Mouse (Mus musculus) thymus, postnatal 10 days (tissue): ENCODE data around the gene Slc25a51.
"Not testable (repeated sequence)": the region's sequence is repeated elsewhere in the genome, so short reads cannot be mapped to it uniquely, and the experiment has no call there.

Experiments
- DNase-seq, 2 experiments: peaks; one replicate each; pipeline ENCODE4 v3.0.0; 2021; ENCODE audit warnings: low spot score in 2 of 2

Slc25a51 gene

DNA sequence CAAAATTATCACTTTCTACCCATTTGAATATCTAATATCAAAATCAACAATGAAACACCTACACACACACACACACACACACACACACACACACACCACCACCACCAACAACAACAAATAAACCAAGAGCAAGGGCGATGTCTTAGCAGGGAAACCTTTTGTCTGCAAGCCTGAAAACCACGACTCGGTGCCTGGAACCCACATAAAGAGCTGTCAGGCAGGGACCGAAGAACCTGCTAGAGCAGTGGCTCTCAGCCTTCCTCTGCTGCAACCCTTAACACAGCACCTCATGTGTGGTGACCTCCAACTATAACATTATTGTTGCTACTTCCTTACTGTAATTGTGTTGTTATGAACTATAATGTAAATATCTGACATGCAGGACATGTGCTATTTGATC, 6.3 kb downstream of the Slc25a51 start:
- no peak for DNase-seq

DNA sequence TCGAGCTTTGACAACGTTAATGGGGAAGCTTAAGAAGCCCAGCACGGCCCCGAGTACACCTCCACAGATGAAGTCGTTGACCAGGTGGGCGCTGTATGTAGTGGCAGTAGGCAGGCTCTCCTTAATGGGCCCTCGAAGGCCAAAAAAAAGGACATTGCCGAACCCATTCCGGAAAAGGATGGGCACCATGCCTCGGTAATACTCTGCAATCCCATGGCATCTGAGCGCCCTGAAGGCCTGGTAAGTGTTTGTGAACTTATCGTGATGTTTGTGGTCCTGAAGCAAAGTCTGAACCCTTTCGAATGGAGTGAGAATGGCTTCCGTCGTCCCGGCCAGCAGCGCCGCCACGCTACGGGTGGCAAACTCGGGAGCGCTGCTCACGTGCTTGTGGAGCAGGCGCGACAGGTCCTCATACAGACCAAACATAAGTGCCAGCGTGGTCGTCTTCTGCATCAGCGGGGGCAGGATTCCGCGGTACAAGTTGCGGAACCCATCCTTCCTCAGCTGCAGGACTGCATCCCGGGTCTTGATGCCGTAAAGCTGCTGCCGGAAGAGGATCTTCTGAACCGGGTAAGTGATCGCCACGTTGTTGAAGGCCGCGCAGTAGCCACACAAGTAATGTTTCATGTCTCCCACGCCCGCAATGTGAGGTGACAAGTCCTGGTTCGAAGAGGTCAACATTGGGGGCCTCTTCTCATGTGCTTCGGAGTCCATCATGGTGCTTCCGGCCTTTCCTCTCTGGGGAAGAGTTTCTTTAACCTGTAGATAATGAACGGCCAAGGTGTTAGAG, 8.9 kb downstream of the Slc25a51 start:
- no peak for DNase-seq

DNA sequence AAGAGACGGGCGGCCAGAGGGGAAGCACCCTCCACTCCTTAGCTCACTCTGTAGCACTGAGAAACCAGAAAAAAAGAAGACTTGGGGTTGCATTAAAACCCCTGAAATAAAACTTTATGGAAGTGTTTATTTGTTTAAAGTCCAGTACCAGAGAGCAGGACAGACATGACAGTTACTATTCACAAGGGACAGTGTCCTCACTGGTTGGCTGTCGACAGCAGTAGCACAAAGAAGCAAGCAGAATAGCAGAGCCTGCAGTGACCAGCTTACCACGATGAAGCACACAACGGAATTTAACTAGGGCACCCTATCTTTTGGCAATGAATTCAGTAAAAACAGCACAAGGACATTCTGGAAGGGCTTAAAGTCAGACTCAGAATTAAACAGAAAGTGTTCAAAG, 10.3 kb downstream of the Slc25a51 start:
- not testable (repeated sequence) for DNase-seq

DNA sequence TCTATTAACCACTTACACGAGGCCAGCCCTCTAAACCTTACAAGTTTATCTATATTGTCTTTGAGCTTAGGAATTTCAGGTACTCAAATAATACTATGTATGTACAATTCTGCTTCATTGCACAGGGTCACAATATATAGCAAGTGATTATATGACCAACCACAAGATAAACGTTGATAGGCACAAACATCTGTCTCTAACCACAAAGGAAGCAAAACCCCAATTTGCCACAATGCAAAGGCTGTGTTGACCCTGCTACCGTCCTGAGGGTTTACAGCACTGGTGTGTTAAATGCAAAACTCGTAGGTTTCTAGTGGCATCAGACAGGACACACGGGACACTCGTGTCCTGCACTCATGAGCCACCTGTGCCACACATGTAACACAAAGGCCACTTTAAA, 12.4 kb downstream of the Slc25a51 start:
- not testable (repeated sequence) for DNase-seq

DNA sequence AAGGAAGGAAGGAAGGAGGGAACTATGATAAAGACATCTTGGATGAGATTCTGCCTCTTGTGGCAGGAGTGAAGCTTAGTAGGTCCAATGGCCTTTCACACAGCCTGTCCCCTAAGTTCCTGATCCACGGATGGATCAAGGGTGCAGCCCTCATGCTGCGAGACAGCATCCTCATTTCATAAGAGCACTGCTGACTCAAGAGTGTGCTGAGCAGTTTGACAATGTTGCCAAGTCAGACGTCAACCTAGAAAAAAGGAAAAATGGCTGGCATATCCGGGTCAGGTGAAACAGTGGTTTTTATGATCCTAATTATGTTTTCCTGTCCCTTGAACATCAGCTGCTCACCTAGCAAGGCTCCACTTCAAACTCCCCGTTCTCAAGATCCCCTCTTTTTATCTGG, 14.9 kb downstream of the Slc25a51 start:
- DNase-seq = no peak

DNA sequence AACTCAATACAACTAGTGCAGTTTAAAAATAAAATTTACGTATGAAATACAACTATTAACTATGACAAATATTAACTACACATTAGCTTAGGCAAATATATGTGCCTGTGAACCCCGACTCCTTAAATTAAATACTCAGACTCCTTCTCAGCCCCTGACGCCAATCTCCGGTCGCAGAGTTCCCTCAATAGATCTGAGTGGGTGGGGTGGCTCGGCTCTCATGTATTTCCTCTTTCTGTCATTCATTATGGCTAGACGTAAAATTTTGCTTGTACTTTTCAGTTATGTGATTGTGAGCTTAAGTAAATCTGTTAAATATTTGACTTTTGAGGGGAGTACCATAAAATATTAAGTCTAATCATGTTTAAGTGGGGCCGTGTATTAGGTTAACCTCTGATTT, 15.6 kb downstream of the Slc25a51 start:
- DNase-seq = no peak

- DNase-seq = no peak
Measured at GRCm38 (mm10) chr4:45392572-45392971, 16.0 kb downstream of the Slc25a51 start.

DNA sequence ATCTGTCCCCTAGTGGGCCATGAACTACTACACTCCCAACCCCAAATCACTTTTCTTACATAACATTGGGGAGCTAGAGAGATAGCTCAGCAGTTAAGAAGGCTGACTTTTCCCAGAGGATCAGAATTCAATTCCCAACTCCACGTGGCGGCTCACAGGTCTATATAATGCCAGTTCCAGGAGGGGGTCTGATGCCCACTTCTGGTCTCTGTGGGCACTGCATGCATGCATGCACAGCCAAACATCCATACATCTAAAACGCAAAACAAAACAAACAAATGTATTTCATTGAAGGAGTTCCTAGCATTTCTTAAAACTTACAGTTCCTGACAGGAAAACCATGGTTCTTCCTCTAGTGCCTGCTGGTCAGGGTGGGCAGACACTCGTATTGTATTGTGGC, 16.5 kb downstream of the Slc25a51 start:
- DNase-seq = no peak

- not testable (repeated sequence) for DNase-seq
Measured at GRCm38 (mm10) chr4:45387296-45387695, 21.3 kb downstream of the Slc25a51 start.

DNA sequence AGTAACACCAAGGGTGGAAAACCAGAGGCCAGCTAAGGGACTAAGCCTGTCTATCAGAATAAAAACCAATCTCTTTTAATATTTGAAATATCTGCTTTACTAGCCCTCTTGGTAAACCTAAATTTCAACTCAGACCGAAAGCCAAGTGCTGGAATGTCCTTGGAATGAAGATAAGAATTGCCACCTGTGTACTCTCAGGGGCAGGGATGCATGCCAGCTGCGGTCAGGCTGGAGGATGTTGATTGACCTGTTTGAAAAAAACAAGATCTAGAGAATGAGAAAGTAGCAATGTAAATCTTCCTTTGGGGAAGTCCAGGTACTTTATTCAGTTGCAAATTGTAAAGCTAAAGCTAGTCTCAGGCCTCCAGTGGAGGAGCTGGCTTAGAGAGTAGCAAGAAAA, 26.4 kb downstream of the Slc25a51 start:
- not testable (repeated sequence) for DNase-seq

DNA sequence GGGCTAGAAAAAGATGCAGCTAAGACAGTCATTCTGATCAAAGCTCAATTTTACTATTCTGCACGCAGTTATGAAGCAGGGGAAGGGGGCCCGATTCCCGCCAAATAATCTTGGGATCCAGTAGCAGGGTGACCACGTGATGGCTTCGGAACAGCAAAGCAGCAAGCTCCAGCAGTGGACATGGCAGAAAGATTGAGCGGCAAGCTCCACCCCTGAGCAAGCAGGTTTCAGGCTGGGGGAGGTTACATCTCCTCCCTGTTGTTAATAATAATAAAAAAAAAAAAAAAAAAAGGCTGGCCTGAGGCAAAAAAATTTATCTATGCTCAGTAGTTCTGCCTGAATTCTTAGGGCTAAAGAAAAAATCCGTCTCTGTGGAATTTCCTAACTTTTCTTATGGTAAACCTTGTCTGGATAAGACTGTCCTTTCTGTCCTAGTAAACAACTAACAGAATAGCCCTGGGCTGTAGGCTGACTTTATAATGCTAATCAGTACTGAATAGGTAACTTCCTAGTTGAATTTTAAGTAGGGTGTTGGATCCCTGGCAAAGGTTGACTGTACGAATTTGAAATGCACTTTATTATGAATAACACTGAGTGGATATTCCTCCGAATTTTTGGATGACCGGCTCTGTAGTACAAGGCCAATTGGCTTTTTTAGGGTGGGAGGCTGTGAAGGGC, 27.5 kb downstream of the Slc25a51 start:
- not testable (repeated sequence) for DNase-seq

DNA sequence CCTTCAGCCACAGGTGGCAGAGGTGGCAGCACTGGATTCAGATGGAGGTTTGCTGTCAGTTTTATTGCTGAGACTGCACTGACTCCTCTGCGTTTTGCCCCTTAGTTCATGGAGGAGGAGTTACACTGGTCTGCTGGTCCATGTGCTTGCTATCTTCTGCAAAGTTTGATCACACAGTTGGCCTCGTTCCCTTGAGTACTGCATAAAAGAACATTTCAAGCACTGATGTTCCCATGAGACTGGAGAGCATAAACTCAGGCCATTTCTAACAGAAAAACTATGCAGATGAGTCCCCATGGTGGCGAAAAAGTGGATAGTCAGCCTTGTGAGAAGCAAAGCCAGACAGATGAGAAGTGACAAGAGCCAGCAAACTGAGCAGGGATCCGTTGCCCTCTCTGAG, 32.0 kb downstream of the Slc25a51 start:
- DNase-seq = no peak

GRCm38 (mm10) chr4:45374879-45375278, 33.7 kb downstream of the Slc25a51 start:
- no peak for DNase-seq

DNA sequence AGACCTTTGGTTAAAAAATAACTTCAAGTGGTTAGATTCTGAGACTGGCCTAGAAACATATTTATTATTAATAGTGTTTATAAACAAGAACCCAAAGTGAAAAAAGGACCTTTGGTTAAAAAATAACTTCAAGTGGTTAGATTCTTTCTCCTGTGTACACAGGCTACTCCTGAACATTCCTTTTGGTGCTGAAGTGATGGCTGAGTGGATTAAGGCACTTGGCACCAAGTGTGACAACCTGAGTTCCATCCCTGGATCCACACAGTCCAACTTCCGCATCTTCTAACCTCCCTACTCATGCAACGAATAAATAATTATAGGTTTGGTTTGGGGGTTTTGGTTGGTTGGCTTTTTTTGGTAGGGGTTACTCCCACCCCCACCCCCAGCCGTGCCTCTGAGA, 37.3 kb downstream of the Slc25a51 start:
- no peak for DNase-seq

- no peak for DNase-seq
Measured at GRCm38 (mm10) chr4:45356653-45357052, 51.9 kb downstream of the Slc25a51 start.
